Mouse (Mus musculus) thymus, postnatal 0 days (tissue): ENCODE results near the gene Arap1. TPM values are rescaled to one million over a fixed set of nuclear protein-coding genes. Genes with fewer than 3 reads are reported as not detected.

Source experiments
- DNase-seq: peaks from one replicate; pipeline ENCODE4 v3.0.0-alpha.2; 2015; ENCODE audit warnings: low spot score
- polyA plus RNA-seq: library from polyadenylated mRNA; unstranded; fragments of >200 nt; fragmentation: Nextera tagmentation; extraction: Ambion mirVana; gene quantifications from 2 replicates; pipeline ENCODE4 v1.2.1, GENCODE M21; 2015

Arap1 gene
- polyA plus RNA-seq, 1 experiment from 2014 or later: 31.1 TPM

GRCm38 (mm10) chr7:101393015-101393414 is 45.1 kb downstream of the Arap1 start:
- no peak for DNase-seq

GRCm38 (mm10) chr7:101393694-101394504 is 46.0 kb downstream of the Arap1 start:
- no peak for DNase-seq

GRCm38 (mm10) chr7:101394569-101394968 is 46.7 kb downstream of the Arap1 start:
- DNase-seq: no peak

GRCm38 (mm10) chr7:101395471-101395870 is 47.6 kb downstream of the Arap1 start:
- DNase-seq: no peak

GRCm38 (mm10) chr7:101397175-101397574 is 49.3 kb downstream of the Arap1 start:
- no peak for DNase-seq

- DNase-seq: no peak
These were observed 53.6 kb downstream of the Arap1 start for GRCm38 (mm10) chr7:101401510-101401909.

GRCm38 (mm10) chr7:101403831-101404230 is 56.0 kb downstream of the Arap1 start:
- DNase-seq: no peak

- no peak for DNase-seq
These were observed 62.5 kb downstream of the Arap1 start, which contains the start of gene Gm45837 for GRCm38 (mm10) chr7:101410267-101410936. Gene Gm45837 (plus strand): TSS chr7:101410886.

GRCm38 (mm10) chr7:101412796-101413195 is 64.9 kb downstream of the Arap1 start:
- DNase-seq: peak; percentile 89

GRCm38 (mm10) chr7:101414209-101414608 is 66.3 kb downstream of the Arap1 start:
- no peak for DNase-seq

- no peak for DNase-seq
These were observed 67.0 kb downstream of the Arap1 start for GRCm38 (mm10) chr7:101414661-101415511.

- DNase-seq: no peak
These were observed 67.7 kb downstream of the Arap1 start for GRCm38 (mm10) chr7:101415512-101416100.

GRCm38 (mm10) chr7:101416391-101416790 is 68.5 kb downstream of the Arap1 start:
- DNase-seq: no peak

GRCm38 (mm10) chr7:101419013-101419770 is 71.3 kb downstream of the Arap1 start:
- peak; percentile 27 for DNase-seq

- DNase-seq: no peak
These were observed 73.7 kb downstream of the Arap1 start, which contains the start of gene Pde2a for GRCm38 (mm10) chr7:101421529-101421928. Gene Pde2a (plus strand): TSS chr7:101421691.

GRCm38 (mm10) chr7:101422069-101422468 is 74.2 kb downstream of the Arap1 start:
- DNase-seq: peak; percentile 26

GRCm38 (mm10) chr7:101422646-101423045 is 74.8 kb downstream of the Arap1 start:
- DNase-seq: no peak

GRCm38 (mm10) chr7:101423970-101424369 is 76.1 kb downstream of the Arap1 start:
- DNase-seq: no peak

GRCm38 (mm10) chr7:101426692-101427091 is 78.8 kb downstream of the Arap1 start:
- DNase-seq: no peak

- peak; percentile 51 for DNase-seq
These were observed 79.9 kb downstream of the Arap1 start for GRCm38 (mm10) chr7:101427736-101428135.
